Mouse (Mus musculus) gastrocnemius, adult 2 months (tissue): ENCODE data around the gene S100a3. TPM values are rescaled to one million over a fixed set of nuclear protein-coding genes. Genes with fewer than 3 reads are reported as not detected.

ENCODE experiments used
- DNase-seq: peaks from one replicate; pipeline ENCODE4 v3.0.0; 2022
- H3K27ac ChIP-seq: fragments of 200-600 bp; 2 replicates; pipeline ENCODE4 v1.8.1; 2022; ENCODE audit warnings: mild to moderate bottlenecking
- H3K4me3 ChIP-seq: fragments of 200-600 bp; 2 replicates; pipeline ENCODE4 v1.8.1; 2022; ENCODE audit warnings: mild to moderate bottlenecking, moderate library complexity
- CTCF ChIP-seq: fragments of 200-600 bp; IDR thresholded peaks from 2 replicates; pipeline ENCODE4 v1.8.1; 2022; ENCODE audit warnings: antibody characterized with exemption, mild to moderate bottlenecking, moderate library complexity
- intact Hi-C: fragments of 180-260 bp; cut with DNase I; formaldehyde crosslinking; loops from one replicate; pipeline ENCODE4 v1.15.1; 2025
- total RNA-seq, 2 experiments: library from RNA; stranded (reverse); gene quantifications; 2 replicates each; pipeline ENCODE4 v1.2.3; 2021

The S100a3 gene
- total RNA-seq, 2 experiments from 2014 or later, result not detected

DNA sequence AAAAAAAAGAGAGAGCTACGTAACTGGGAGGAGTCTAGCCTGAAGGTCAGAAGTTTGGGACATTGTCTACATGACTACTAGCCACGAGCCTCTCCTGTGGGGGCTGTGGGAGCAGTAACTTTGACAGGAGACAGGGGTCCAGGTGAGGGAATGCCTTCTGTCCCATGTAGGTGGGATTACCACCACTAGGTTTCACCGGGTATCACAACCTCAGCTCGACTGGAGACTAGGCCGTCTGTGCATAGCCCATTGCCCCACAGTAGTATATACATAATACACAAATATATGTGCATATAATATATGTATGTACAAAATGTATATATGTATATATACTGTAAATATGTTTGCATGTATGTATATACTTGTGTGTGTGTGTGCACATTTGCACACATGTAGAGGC, 20.8 kb downstream of the S100a3 start:
- TF ChIP-seq CTCF, result no peak
- H3K27ac ChIP-seq, result no peak overlapping the region
- DNase-seq, result no peak
- intact Hi-C loops, result loop anchor here (10.0 kb wide), 1 partner anchor 56 kb away; the partner anchor contains the start of gene S100a14
- H3K4me3 ChIP-seq, result no peak overlapping the region

DNA sequence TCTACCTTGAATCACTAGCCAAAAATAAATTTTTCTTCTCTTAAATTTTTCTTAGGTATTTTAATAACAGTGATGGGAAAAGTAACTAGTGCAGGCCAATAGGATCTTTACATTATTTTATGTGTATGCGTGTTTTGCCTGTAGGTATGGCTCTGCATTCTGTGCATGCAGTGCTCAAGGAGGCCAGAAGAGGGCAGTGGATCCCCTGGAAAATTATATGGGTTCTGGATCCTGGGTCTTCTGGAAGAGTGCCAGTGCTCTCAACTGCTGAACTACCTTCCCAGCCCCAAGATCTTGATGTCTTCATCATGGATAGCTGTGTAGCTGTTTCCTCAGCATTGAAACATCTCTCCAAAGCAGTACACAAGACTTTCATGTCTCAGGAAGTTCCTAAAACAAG, 21.8 kb downstream of the S100a3 start:
- intact Hi-C loops, result loop anchor here (10.0 kb wide), 1 partner anchor 57 kb away; the partner anchor contains the start of gene S100a14
- no peak overlapping the region for H3K4me3 ChIP-seq
- H3K27ac ChIP-seq, result no peak overlapping the region
- no peak for DNase-seq
- peak; percentile 46 for TF ChIP-seq CTCF

DNA sequence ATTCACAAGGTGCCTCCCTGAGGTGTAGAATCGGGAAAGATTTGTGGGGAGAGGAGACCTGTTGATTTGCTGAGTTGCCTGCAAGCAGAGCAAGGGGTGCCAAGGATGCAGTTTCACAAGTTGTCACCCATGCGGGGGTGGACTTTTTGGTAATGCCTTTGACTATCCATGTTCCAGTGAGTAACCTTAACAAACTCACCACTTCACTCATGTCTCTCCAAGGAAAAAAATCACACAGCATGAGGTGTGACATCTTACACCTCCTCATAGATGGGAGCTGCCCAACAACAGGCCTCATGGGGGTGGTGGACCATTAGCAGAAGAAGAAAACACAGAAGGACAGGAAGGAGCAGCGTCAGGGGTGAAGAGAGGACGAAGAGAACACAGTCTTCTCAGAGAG, 22.2 kb downstream of the S100a3 start:
- no peak for DNase-seq
- H3K27ac ChIP-seq, result no peak overlapping the region
- H3K4me3 ChIP-seq, result no peak overlapping the region
- TF ChIP-seq CTCF, result no peak
- intact Hi-C loops, result loop anchor here (10.0 kb wide), 1 partner anchor 58 kb away; the partner anchor contains the start of gene S100a14

DNA sequence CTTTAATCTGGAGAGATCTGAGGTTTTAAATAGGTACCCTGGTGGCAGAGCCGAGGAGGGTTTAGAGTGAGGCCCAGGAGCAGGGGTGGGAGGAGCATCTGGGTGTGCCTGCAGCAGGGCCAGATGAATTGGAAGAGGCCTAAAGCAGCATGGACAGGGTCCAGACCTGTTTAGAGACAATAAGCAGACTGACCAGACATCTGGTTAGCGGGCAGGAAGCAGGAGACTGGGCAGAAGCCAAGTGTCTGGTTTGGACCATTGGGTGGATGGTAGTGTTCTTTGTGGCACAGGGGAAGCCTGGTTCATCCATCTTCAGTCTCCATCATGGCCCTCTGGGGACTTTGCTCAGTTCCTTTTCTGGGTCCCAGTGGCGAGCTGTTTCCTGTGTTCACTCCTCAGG, 23.5 kb downstream of the S100a3 start:
- Histone ChIP-seq H3K4me3 (no peak overlapping the region), H3K27ac (peak overlapping the region; percentile 64)
- intact Hi-C loops, result loop anchor here (10.0 kb wide), 1 partner anchor 59 kb away; the partner anchor contains the start of gene S100a14
- DNase-seq, result peak; percentile 60
- TF ChIP-seq CTCF, result 0 out of 2 replicates have a peak, but pooled peaks have one; percentile 1

DNA sequence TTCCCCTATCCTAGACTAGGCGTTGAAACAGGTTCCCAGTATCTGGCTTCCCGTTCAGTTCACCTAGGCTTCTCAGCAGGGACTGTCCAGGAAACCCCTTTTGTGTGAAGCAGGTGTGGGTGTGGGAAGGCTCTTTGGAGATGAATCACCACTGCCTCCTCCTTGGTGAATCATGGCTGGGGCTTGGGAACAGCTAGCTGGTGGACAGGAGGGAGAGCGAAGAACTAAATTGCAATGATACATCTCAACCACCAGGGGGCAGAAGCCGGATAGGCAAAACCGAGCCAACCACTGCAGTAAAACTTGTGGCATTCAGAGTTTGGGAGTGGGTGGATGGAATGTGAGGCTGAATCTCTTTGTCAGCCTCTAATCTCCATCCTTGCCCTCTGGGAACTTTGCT, 25.2 kb downstream of the S100a3 start:
- peak; percentile 65 for DNase-seq
- peak overlapping the region; percentile 90 for H3K27ac ChIP-seq
- intact Hi-C loops, result loop anchor here (1.0 to 10.0 kb wide), 4 partner anchors 30 to 122 kb away; partner anchors contain the start of gene S100a14
- peak; percentile 90 for TF ChIP-seq CTCF
- no peak overlapping the region for H3K4me3 ChIP-seq

DNA sequence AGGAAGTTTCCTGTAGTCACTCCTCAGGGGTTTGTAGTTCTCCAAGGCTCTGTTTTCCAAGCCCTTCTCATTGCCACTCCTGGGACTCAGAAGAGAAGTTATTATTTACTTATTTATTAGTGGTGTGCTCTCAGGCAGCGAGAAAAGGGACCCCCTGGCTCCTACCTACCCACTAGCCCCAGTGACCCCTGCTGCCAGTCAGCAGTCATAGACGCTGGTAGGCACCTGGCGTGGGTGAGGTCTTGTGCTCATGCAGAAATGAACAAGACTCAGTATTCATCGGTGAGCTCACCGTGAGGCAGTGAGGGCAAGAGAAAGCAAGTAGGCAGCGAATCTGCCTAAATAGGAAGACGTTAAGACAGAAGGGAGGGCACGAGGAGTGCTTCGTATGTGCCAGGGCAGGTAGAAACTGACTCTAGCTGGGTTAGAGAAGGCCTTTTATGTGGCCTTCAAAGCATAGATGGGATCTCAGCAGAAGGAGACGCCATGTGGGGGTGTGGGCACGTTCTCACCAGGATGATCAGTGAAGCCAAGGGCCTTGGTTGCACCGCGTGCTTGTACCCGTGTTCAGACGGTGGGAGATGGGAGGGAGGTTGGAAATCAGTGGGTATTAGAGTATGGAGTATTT, 25.8 kb downstream of the S100a3 start:
- Histone ChIP-seq H3K4me3 (no peak overlapping the region), H3K27ac (peak overlapping the region; percentile 90)
- DNase-seq, result no peak
- intact Hi-C loops, result loop anchor here (5.0 to 10.0 kb wide), 3 partner anchors 44 to 121 kb away; partner anchors contain the start of gene S100a14
- no peak for TF ChIP-seq CTCF

DNA sequence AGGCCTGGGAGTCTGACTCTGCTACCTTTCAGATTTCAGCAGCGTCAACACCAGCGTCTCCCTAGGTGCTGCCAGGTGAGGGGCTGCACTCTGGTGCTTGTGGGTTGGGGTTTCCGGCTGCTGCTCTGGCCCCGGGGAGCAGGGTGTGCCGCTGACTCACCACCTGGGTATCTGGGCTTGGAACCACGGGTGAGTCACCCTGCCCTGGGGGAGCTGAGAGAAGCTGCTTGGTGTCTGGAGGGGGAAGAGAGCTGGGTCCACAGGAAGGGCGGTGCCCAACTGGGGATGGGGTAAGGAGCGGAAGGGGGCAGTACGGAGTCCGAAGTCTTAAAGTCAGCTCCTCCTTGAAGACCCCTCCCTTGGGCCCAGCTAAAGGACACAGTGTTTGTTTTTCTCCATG, 26.5 kb downstream of the S100a3 start:
- Histone ChIP-seq H3K4me3 (peak overlapping the region; percentile 37), H3K27ac (peak overlapping the region; percentile 90)
- intact Hi-C loops, result loop anchor here (5.0 to 10.0 kb wide), 3 partner anchors 45 to 120 kb away; partner anchors contain the start of gene S100a14
- peak; percentile 89 for DNase-seq
- TF ChIP-seq CTCF, result no peak

DNA sequence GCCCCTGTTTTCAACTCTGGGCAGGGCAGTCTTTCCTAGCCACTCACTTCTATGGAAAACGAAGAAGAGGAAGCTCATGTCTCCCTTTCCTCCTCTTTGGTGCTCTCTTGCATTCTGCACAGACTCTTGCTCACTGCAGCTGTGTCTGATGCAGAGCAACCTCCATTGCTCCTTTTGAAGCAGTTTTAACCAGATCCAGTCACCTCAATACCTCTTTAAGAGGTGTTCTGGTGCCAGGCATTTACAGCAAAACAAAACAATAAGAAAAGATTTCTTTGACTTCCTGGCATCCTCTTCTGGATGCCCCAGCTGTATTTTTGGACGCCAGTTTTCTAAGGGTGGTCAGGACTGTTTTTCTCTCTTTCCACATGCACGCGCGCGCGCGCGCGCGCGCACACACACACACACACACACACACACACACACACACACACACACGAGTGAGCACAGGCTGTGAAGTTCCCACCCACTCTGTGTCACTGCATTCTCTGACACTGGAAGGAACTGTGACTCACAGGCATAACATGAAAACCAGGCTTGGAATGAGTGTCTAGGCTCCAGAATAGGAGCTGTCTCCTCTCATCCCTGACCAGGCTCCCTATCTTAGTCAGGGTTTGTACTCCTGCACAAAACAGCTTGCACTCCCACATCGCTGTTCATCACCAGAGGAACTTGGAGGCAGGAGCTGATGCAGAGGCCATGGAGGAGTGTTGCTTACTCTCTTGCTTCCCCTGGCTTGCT, 27.2 kb downstream of the S100a3 start:
- no peak for DNase-seq
- peak overlapping the region; percentile 90 for H3K27ac ChIP-seq

DNA sequence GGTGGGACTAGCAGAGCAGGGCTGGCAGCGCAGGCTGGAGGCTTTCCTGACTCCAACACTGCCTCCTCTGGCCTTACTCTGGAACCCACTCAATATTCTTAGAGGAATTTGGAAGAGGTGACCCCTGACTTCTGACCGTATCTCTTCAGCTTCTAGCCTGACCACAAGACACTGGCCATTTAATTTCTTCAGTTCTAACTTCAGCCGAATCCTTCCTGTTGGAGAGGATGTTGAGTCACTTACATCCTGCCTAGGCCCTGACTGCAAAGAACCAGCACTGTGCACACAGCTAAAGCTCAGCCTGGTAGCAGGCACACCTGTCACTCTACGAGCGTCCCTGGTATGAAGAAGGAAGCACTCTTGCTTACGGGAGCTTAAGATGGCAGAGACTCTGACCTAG, 29.0 kb downstream of the S100a3 start:
- no peak for TF ChIP-seq CTCF
- no peak for DNase-seq
- intact Hi-C loops, result loop anchor here (5.0 to 10.0 kb wide), 3 partner anchors 47 to 118 kb away; partner anchors contain the start of gene S100a14
- Histone ChIP-seq H3K4me3 (no peak overlapping the region), H3K27ac (peak overlapping the region; percentile 53)

More for the DNA sequence above, 27.2 kb downstream of the S100a3 start:
- intact Hi-C loops, result loop anchor here (5.0 to 10.0 kb wide), 3 partner anchors 45 to 120 kb away; partner anchors contain the start of gene S100a14
- TF ChIP-seq CTCF, result no peak
- peak overlapping the region; percentile 37 for H3K4me3 ChIP-seq

DNA sequence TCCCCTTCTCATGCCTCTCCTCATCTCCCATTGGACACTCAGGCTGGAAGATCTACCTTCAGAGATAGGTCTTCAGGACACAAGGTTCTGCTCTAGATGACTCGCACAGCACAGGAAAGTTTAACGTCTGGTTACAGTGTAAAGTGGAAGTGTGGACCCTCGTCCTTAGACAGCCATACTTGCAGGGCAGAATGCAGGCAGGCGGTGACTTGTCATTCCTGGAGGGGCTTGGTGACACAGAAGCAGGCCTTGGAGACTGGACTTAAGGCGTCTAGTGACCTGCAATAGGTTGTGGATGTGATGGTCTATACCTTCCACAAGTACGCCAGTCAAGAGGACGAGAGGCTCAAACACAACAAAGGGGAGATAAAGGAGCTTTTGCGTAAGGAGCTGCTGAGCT, 29.6 kb downstream of the S100a3 start, which contains the start of gene S100a2:
Gene S100a2, plus strand, starts transcription at position 301 of the 400 bp plus-strand sequence.
- no peak for TF ChIP-seq CTCF
- no peak for DNase-seq
- Histone ChIP-seq H3K4me3 (no peak within 1 kb of the TSS), H3K27ac (peak within 1 kb of the TSS; percentile 53)
- intact Hi-C loops, result loop anchor here (5.0 to 10.0 kb wide), 3 partner anchors 48 to 117 kb away; partner anchors contain the start of gene S100a14

DNA sequence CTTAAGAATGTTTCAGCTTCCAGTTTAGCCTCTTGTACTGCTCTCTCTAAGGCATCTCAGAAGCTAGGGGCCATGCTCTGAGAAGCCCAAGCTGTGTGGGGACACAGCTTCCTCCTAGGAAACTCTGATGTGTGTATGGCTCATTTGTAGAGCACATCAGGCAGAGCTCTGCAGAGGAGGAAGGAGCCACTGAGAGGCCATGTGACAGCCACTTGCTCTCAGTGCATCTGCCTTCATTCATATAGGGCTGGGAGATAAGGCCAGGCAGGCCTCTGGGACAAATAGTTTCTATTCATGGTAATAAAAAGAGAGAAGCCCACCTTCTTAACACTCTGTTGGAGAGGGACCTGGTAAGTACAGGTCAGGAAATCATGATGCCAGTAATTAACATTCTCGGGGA, 34.1 kb downstream of the S100a3 start:
- Histone ChIP-seq H3K4me3 (no peak overlapping the region), H3K27ac (no peak overlapping the region)
- DNase-seq, result no peak
- intact Hi-C loops, result no loop called here
- TF ChIP-seq CTCF, result no peak

DNA sequence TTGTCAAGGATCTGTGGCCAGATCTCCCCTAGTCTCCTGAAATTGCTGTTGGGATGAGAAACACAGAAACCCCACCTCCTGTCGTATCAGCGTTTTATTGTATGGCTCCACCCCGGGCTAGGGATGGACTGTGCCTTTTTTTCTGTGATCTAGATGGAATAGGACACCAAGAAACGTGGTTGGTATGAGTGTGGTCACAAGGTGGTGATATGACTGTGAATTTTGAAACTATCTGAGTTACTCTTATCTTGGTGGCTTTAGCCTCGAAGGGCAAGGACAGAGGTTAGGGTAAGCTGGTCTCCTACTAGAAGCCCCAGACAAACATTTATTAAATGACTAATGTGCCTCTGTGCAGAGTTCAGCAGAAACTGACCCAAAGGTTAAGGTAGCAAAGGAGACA, 35.2 kb downstream of the S100a3 start:
- intact Hi-C loops, result no loop called here
- no peak for DNase-seq
- no peak overlapping the region for H3K4me3 ChIP-seq
- no peak overlapping the region for H3K27ac ChIP-seq
- TF ChIP-seq CTCF, result no peak

DNA sequence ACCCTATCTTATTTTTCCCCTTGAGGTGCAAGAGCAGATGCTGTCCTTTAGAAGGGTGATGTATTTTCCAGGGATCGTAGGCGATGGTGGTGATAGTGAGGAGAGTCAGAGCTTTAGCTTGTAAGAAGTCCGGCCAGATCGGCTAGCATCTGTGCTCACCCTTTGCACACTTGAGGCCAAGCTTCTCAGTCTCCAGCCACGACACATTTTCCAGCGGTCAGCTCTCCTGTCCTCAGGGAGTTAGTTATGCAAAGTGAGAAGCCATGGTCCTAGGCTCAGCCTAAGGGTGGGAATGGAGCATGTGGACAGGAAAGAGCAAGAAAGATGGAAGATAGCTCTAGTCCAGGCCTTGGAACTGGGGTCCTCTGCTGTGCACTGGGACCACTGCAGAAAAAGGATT, 36.4 kb downstream of the S100a3 start:
- no peak for DNase-seq
- Histone ChIP-seq H3K4me3 (no peak overlapping the region), H3K27ac (peak overlapping the region; percentile 25; the same call in 1 of the 2 replicates)
- no peak for TF ChIP-seq CTCF
- intact Hi-C loops, result no loop called here
